Mouse (Mus musculus) naive thymus-derived CD4-positive, alpha-beta T cell, adult 2 months (primary cell): ENCODE results near the gene Mroh8.

Experiments used
- DNase-seq: peaks from one replicate; pipeline ENCODE4 v3.0.0-alpha.2; 2011; ENCODE audit warnings: low read depth

Gene Mroh8

GRCm38 (mm10) chr2:157279416-157279800 lies at the start of gene Mroh8:
Gene Mroh8, minus strand, starts transcription at chr2:157279549.
- no peak for DNase-seq

DNA sequence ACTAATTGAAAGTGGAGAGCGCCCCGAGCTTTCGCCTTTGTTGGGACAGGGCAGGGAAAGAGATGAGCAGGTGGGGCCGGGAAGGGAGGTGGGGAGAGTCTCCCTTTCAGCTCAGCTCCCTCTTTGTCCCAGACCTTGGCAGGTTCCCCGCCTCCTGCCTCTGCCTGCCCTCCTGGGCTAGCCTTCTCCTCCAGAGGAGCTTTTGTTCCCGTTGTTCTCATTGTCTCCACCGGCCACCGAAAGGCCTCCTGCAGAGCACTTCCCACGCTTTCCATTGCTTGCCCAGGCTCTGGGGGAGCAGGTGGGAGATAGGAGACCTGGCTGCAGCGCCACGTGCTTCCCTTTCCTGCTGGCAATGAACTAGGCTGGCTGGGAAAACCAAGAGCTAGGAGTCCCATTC lies 49.2 kb upstream of the Mroh8 start:
- no peak for DNase-seq

DNA sequence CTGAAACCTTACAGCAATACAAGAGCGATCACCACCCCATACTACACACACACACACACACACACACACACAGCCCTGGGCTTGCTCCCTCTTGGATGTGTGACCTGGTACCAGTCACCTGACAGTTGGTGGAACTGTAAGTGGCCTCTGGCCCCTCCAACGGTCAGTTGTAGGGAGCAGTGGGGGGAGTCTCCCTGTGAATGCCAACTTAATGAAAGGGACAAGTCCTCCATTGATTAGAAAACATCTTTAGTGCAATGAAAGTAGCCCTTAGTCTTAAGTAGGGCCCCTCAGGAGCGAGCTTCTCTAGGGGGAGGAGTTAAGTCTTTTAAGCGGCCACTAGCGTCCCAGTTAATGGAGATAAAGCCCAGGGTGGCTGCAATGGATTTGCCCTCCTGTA lies 48.8 kb upstream of the Mroh8 start:
- DNase-seq: no peak

- DNase-seq: no peak
Observed at GRCm38 (mm10) chr2:157325238-157325637, 45.9 kb upstream of the Mroh8 start.

- DNase-seq: no peak
Observed at GRCm38 (mm10) chr2:157322029-157322766, 42.8 kb upstream of the Mroh8 start.

GRCm38 (mm10) chr2:157320886-157321285 lies 41.5 kb upstream of the Mroh8 start:
- no peak for DNase-seq

GRCm38 (mm10) chr2:157320135-157320534 lies 40.8 kb upstream of the Mroh8 start:
- no peak for DNase-seq

- no peak for DNase-seq
Observed at GRCm38 (mm10) chr2:157317220-157317619, 37.9 kb upstream of the Mroh8 start.

- DNase-seq: no peak
Observed at GRCm38 (mm10) chr2:157316358-157316933, 37.1 kb upstream of the Mroh8 start.

DNA sequence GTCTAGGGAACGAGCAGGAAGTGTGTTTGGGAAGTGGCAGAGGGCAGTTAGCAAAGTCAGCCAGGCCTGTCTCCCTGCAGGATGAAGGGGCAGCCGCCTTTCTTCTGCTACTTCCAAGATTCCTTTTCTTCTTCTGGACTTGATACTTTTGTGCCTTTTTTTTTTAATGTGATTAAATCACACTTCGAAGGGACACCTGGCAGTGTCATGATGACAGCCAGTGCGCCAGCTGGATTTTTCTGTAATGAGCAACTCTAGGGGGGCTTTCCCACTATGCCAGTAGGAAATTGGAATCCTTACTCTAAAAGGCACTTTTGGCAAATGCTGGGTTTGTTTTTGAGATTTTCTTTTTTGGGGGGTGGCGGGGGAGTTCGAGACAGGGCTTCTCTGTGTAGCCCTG lies 36.1 kb upstream of the Mroh8 start:
- no peak for DNase-seq

GRCm38 (mm10) chr2:157314310-157314709 lies 35.0 kb upstream of the Mroh8 start:
- DNase-seq: no peak

- no peak for DNase-seq
Observed at GRCm38 (mm10) chr2:157313718-157314117, 34.4 kb upstream of the Mroh8 start.

DNA sequence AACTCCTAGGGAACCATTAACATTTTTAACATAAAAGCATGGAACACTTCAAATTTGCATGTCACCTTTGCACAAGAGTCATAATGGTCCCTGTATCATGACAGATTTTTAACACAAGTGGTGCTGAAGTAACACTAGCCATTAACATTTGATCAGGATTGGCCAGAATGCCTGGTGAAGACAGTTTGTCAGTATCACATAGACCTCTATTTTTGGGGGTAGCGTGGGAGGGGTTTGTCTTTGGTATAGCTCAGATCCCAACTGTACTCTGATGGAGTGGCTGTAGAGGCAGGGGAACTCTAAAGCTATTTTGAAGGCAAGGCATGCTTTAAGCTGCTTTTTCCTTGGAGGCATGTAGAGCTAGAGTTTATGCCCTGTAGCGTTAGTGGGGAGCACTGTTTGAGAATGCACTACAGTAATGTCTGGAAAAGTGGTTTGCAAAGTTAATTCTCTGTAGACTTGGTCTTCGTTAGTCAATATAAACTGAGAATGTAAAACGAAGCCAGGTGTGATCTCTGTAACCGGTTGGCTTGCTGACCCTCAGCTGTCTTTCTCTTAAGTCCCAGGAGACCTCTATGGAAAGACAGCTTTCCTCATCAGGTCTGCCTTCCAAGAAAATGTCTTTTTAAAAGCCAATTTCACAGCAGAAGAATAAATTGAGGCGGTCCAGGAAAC lies 31.8 kb upstream of the Mroh8 start:
- DNase-seq: no peak

GRCm38 (mm10) chr2:157309611-157310010 lies 30.3 kb upstream of the Mroh8 start:
- DNase-seq: no peak

DNA sequence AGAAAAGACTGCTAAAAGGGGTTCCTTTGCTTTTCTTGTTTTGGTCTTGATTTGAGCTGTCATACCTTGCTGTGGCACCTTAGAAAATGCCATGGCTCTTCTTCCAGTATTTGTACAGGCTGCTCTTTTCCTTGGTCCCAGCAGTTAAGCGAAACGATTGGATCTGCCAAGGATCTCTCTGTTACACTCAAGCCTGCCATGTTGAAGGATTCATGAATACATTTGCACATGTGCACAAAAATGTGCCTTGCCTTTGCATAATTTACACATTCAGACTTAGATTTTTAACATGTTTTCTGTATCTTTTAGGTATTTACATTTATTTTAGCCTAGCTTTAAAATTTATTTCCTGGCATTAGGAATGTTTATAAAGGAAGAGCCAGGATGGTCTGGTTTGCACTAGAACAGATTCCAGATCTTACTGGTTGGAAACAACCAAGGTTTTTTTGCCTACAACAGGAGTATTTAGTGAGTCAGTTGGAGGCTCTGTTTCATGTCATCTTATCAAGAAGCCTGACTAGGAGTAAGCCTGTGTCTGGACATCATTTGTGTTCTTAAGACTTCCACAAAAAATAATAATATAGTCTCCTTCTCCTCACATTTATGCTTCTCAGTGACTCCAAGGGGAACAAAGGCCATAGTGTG lies 29.0 kb upstream of the Mroh8 start:
- DNase-seq: no peak

GRCm38 (mm10) chr2:157307715-157308265 lies 28.4 kb upstream of the Mroh8 start:
- DNase-seq: no peak

DNA sequence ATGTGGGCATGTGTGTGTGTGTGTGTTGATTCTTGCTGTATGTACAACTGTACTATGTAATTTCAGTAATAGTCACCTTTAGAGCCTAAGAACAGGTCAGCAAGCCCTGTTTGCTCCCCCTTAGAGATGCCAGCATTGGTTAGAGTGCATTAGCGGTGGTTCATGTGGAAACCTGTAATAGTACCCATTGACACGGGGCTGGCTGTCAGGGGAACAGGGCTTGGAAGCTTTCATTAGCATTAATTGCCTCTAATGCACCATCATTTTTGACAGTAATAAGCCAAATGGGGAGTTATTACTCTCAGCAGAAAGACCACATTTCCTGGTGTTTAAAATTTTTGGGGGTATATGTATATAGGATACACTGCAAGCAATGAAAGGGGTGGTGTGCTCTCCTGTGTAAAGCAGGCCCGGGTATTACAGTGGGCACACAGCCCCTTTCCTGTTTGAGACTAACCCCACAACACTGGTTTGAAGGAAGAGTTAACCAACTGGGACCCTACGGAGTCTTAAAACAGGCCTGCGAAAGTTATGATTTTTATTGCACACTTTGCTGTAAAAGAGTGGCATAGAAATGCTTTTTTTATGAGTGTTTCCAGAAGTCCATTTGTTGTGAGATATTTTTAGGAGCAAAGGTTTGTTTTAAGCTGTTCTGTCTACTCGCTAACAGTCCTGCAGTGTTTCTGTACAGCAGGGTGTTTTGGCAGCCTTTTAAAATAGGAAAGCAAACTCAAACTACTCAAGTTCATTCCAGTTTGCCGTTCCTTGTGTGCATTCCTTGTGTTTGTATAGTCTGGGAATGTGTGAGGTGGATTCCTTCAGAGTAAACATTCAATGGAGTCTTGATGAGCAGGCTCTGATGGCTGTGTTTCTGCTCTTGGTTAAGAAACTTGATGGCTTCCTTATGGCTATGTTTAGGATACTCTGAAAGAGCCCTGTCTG lies 27.0 kb upstream of the Mroh8 start:
- no peak for DNase-seq

- no peak for DNase-seq
Observed at GRCm38 (mm10) chr2:157303096-157303495, 23.7 kb upstream of the Mroh8 start.

DNA sequence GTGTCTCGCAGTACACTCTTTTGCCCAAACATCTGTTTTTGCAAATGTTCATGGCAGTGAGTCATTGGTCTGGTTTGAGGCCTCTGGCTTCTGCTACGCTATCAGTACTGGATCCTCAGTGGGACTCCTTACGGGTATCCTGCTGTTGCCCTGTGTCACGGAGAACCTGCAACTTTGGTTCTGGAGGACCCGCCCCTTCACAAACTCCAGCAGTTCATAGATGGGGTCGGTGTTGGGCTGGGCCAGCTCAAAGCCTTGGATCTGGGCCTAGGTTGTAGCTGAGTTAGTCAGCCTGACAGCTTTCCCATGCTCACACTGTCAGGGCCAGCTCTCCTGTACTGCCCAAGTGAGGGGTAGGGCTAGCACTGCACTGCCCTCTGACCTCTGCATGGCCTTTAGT lies 20.7 kb upstream of the Mroh8 start:
- no peak for DNase-seq

- DNase-seq: no peak
Observed at GRCm38 (mm10) chr2:157296105-157296689, 16.8 kb upstream of the Mroh8 start.

DNA sequence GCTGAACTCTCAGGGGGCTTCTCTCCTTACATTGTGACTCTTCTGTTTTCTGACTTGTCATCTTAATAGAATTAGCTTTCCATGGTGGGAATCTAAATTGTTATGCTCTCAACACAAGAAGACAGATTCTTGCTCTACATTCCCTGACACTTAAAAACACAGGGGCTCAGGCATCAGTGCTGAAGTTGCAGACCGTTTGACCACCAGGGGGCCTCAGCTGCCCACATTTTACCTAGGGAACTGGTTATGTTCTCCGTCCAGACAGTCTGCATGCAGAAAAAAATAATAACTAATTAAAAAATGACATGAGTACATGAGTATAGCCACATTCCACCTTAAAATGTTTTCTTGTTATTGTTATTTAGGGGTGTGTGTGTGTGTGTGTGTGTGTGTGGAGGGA lies 12.7 kb upstream of the Mroh8 start:
- peak; percentile 74 for DNase-seq
